Mouse (Mus musculus): ENCODE measurements at regions not wholly inside any gene's neighbourhood (a gene's known extent, or its start where the extent isn't known, plus 50 kb on each side); places are given as distances from the start of the nearest gene placed in this dataset.

DNA sequence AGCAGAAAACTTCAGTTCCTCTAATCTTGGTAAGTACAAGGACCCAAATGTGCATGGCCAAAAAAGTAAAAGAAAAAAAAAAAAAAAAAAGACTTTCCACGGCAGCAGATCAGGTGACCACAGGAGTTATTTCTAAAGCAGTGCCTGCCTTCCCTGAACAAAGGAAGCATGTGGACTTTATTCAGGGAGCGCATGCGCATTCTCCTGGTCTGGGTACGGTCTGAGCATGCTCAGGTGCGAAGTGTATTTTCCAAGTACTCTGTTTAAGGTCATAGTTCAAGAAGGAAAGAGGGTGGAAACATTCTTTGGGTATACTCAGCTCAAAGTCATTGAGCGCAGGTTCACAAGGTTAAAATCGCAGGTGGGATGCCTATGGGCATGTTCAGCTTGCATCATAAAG is 103.1 kb upstream of the Eif4g2 start:
- TF ChIP-seq POLR2A (IDR thresholded peaks at IDR 0.05; ENCODE audit: borderline replicate concordance, extremely low read depth, low read depth, low read length) (no peak), CTCF (IDR thresholded peaks at IDR 0.05; ENCODE audit: insufficient read depth, low read length) (no peak)
